Mouse (Mus musculus) erythroblast, embryonic 14.5 days (primary cell): ENCODE measurements around the gene Exoc6b. TPM values are rescaled to one million over a fixed set of nuclear protein-coding genes. Genes with fewer than 3 reads are reported as not detected.

ENCODE experiments used
- H3K27me3 ChIP-seq: 2 replicates; pipeline ENCODE4 v1.6.1; 2012; ENCODE audit warnings: inconsistent platforms; ENCODE audit not compliant: control insufficient read depth
- H3K36me3 ChIP-seq: 2 replicates; pipeline ENCODE4 v1.6.1; 2012; ENCODE audit warnings: mild to moderate bottlenecking, inconsistent platforms; ENCODE audit not compliant: control insufficient read depth
- H3K4me1 ChIP-seq: 2 replicates; pipeline ENCODE4 v1.6.1; 2012; ENCODE audit warnings: inconsistent platforms; ENCODE audit not compliant: control insufficient read depth
- H3K4me3 ChIP-seq: replicated peaks from 2 replicates; pipeline ENCODE3; 2012; ENCODE audit warnings: moderate library complexity, mild to moderate bottlenecking, inconsistent platforms
- H3K9me3 ChIP-seq: 2 replicates; pipeline ENCODE4 v1.6.1; 2012; ENCODE audit warnings: low read length, inconsistent platforms, mixed read lengths; ENCODE audit not compliant: control insufficient read depth
- GATA1 ChIP-seq: IDR thresholded peaks from 2 replicates; pipeline ENCODE4 v1.6.1; 2012; ENCODE audit warnings: low read length, inconsistent platforms, mixed read lengths
- TAL1 ChIP-seq: IDR thresholded peaks from 3 replicates; pipeline ENCODE4 v1.6.1; 2012; ENCODE audit warnings: low read length, inconsistent platforms, mixed read lengths
- polyA plus RNA-seq: library from polyadenylated mRNA; stranded (reverse); fragments of >175 nt; gene quantifications from 2 replicates; pipeline ENCODE4 v1.2.3, GENCODE M21; 2012

The Exoc6b gene
- polyA plus RNA-seq, 1 experiment, result not detected

- no peak for TF ChIP-seq TAL1
- no peak for TF ChIP-seq GATA1
Measured at GRCm38 (mm10) chr6:84713171-84713570, 356.1 kb downstream of the Exoc6b start.

GRCm38 (mm10) chr6:84710831-84711230 is 358.5 kb downstream of the Exoc6b start:
- H3K4me3 ChIP-seq, result no peak overlapping the region
- H3K27me3 ChIP-seq, result no peaks in the 10 kb centered on the region
- no peak for TF ChIP-seq TAL1
- no peak for TF ChIP-seq GATA1

More at GRCm38 (mm10) chr6:84713171-84713570, 356.1 kb downstream of the Exoc6b start:
- Histone ChIP-seq H3K36me3 (no peaks in the 10 kb centered on the region), H3K9me3 (no peaks in the 10 kb centered on the region), H3K4me1 (no peaks in the 10 kb centered on the region), H3K4me3 (no peak overlapping the region), H3K27me3 (no peaks in the 10 kb centered on the region)

DNA sequence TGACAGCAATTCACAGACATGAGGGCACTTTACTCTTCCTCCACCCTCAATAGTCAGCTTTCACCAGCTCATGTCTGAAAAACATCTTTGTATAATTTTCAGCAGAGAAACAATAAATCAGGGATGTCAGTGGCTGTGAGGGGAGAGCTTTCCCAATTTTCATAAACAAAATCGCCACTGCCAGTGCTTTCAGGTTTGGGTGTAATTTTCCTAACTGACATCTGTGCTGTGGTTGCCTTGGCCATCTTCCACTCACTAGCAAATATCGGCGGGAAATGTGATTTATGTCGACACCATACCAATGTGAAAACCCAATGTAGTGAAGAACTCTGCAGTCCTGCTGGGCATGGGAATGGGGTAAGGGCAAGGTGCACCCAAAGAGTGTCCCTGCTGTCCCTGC is 360.7 kb downstream of the Exoc6b start:
- Histone ChIP-seq H3K4me1 (no peaks in the 10 kb centered on the region), H3K9me3 (no peaks in the 10 kb centered on the region), H3K36me3 (no peaks in the 10 kb centered on the region), H3K4me3 (no peak overlapping the region), H3K27me3 (no peaks in the 10 kb centered on the region)
- TF ChIP-seq TAL1 (no peak), GATA1 (no peak)

More at GRCm38 (mm10) chr6:84710831-84711230, 358.5 kb downstream of the Exoc6b start:
- H3K9me3 ChIP-seq, result no peaks in the 10 kb centered on the region
- no peaks in the 10 kb centered on the region for H3K4me1 ChIP-seq
- H3K36me3 ChIP-seq, result no peaks in the 10 kb centered on the region

DNA sequence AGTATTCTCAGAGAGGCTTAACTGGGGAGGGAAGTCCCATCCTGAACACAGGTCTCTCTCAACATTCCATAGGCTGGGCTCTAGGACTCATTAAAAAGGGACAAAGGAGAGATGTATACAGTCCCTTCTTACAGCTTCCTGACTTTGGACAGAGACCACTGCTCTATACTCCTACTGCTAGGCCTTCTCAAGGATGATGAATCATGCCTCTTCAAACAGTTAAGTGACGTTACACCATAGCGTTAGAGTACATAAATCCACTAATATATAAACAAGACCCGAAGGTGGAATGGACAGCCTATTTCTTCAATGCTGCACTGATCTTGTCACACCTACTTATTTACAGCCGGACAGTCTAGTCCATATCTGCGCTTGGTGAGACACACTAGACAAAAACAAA is 369.7 kb downstream of the Exoc6b start:
- no peak for TF ChIP-seq GATA1
- no peak for TF ChIP-seq TAL1
- Histone ChIP-seq H3K4me3 (no peak overlapping the region), H3K27me3 (no peaks in the 10 kb centered on the region), H3K9me3 (no peaks in the 10 kb centered on the region), H3K4me1 (peaks cover 3% of the 10 kb centered on the region; the same call in 1 of the 2 replicates), H3K36me3 (no peaks in the 10 kb centered on the region)

DNA sequence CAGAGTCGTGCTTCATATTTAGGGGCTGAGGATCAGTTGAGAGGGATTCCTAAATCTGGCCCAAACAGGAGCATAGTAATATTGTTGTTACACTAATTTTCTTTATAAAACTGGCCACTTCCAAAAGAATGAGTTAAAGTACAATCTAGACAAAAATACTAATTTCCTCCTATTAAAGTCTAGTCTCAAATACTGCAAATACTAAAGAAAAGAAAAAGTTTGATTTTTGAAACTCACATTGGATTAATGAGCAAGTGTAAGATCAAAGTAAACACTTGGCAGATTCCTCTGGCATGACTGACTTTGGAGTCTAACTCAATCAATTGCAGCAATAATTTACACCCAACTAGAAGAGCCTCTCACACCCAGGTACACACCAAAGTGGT is 371.0 kb downstream of the Exoc6b start:
- no peak for TF ChIP-seq TAL1
- TF ChIP-seq GATA1, result no peak
- H3K27me3 ChIP-seq, result no peaks in the 10 kb centered on the region
- H3K4me3 ChIP-seq, result no peak overlapping the region
- H3K4me1 ChIP-seq, result peaks cover 3% of the 10 kb centered on the region; the same call in 1 of the 2 replicates
- no peaks in the 10 kb centered on the region for H3K9me3 ChIP-seq
- no peaks in the 10 kb centered on the region for H3K36me3 ChIP-seq

GRCm38 (mm10) chr6:84697474-84698287 is 371.6 kb downstream of the Exoc6b start:
- Histone ChIP-seq H3K36me3 (no peaks in the 10 kb centered on the region), H3K27me3 (no peaks in the 10 kb centered on the region), H3K9me3 (no peaks in the 10 kb centered on the region), H3K4me3 (no peak overlapping the region), H3K4me1 (peaks cover 3% of the 10 kb centered on the region; the same call in 1 of the 2 replicates)
- TF ChIP-seq GATA1 (no peak), TAL1 (no peak)

DNA sequence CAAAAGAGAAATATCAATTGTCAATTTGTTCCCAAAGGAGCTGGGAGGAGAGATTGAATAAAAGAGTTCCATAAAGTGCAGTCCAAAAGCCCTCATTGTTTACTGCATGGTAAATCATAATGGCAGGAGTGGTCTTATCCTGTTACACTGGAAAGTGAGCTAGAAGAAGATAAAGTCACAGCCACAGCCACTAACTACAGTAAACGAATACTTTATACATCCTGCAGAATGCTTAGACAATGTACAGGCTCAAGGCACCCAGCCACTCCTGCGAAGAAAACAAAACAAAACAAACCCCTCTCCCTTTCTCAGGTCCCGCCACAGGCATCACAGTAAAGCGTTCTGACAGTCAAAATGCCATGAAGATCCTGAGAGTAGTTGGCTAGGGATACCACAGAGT is 375.5 kb downstream of the Exoc6b start:
- H3K36me3 ChIP-seq, result no peaks in the 10 kb centered on the region
- peaks cover 3% of the 10 kb centered on the region; the same call in 1 of the 2 replicates for H3K4me1 ChIP-seq
- no peaks in the 10 kb centered on the region for H3K9me3 ChIP-seq
- TF ChIP-seq TAL1 (no peak), GATA1 (no peak)
- H3K27me3 ChIP-seq, result no peaks in the 10 kb centered on the region
- H3K4me3 ChIP-seq, result no peak overlapping the region

GRCm38 (mm10) chr6:84693204-84693603 is 376.1 kb downstream of the Exoc6b start:
- H3K4me1 ChIP-seq, result peaks cover 3% of the 10 kb centered on the region; the same call in 1 of the 2 replicates
- no peaks in the 10 kb centered on the region for H3K27me3 ChIP-seq
- no peak overlapping the region for H3K4me3 ChIP-seq
- no peaks in the 10 kb centered on the region for H3K9me3 ChIP-seq
- H3K36me3 ChIP-seq, result no peaks in the 10 kb centered on the region
- TF ChIP-seq TAL1 (no peak), GATA1 (no peak)

GRCm38 (mm10) chr6:84691907-84692306 is 377.4 kb downstream of the Exoc6b start:
- TF ChIP-seq TAL1, result no peak
- no peaks in the 10 kb centered on the region for H3K9me3 ChIP-seq
- H3K27me3 ChIP-seq, result no peaks in the 10 kb centered on the region
- no peaks in the 10 kb centered on the region for H3K36me3 ChIP-seq
- H3K4me1 ChIP-seq, result no peaks in the 10 kb centered on the region
- H3K4me3 ChIP-seq, result no peak overlapping the region
